Mouse (Mus musculus) gastrocnemius, adult 18-20 months (tissue): Measurements from ENCODE around the gene Rnase9. TPM values are rescaled to one million over a fixed set of nuclear protein-coding genes. Genes with fewer than 3 reads are reported as not detected.

Experiments used
- DNase-seq: peaks from one replicate; pipeline ENCODE4 v3.0.0; 2021; ENCODE audit warnings: low spot score
- long read RNA-seq, 2 experiments: library from polyadenylated mRNA; stranded (forward); transcript quantifications; one replicate each; pipeline ENCODE4 v2.0.0; 2021
- total RNA-seq, 2 experiments: library from RNA; stranded (reverse); gene quantifications; 2 replicates each; pipeline ENCODE4 v1.2.3; 2021

The Rnase9 gene
- not detected for total RNA-seq
- long read RNA-seq, experiment 1 = 0 reads
- long read RNA-seq, experiment 2 = 0 reads

DNA sequence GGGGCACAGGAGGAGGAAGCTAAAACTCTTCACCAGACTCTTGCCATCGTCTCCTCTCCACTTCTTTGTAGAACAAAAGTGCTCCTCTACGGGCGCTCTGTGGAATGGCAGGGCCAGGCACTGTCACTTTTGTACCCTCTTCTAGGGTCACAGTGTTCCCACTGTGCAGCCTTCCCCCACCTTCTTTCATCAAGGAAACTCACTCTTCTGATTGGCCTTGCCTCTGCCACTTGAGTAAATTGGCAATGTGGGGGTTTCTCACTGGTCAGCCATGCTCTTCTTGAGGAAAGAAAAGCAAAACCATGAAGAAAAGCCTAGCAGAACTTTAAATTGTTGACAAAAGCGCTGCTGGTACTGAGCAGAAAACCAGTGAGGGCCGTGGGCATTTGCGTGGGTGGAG, at the start of gene Rnase9:
Gene Rnase9, minus strand, starts transcription at position 101 of the 400 bp plus-strand sequence.
- no peak for DNase-seq

- peak; percentile 88 for DNase-seq
Measured at GRCm38 (mm10) chr14:51090077-51090781, 48.6 kb upstream of the Rnase9 start.

- DNase-seq = no peak
Measured at GRCm38 (mm10) chr14:51089674-51090076, 48.0 kb upstream of the Rnase9 start.

- DNase-seq = peak; percentile 97
Measured at GRCm38 (mm10) chr14:51088970-51089673, 47.5 kb upstream of the Rnase9 start.

DNA sequence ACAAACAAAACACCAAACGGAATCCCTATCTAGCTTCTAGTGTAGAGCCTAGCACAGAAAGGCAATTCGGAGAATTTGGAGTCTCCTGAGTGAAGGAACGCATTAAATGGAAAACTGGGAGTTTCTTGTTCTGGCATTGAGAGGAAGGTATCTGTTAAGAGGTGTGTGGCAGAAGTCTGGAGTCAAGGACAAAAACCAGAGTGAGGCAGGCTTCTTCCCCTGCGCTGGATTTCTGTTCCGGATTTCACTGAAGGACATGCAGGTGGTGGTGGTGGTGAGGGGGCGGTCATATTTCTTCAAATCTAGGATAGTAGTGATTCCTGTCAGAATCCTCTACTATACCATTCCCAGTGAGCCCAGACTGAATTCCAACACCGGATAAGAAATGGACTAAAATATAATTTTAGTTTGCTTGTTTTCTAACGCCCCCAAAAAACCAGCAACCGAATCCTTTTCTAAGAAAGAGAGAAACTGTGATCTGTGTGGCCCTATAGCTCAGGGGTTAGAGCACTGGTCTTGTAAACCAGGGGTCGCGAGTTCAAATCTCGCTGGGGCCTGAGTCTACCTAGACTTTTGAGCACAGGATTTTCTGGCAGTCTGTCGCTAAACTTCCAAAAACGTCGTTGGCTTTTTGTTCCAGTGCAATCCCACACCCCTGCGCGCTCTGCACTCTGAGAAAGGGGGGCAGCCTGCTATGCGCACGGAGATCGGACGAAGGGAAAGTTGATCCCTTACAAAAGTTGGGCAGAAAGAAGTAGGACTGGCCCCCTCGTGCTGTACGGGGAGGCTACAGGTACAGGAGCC, 46.7 kb upstream of the Rnase9 start:
- peak; percentile 88 for DNase-seq

DNA sequence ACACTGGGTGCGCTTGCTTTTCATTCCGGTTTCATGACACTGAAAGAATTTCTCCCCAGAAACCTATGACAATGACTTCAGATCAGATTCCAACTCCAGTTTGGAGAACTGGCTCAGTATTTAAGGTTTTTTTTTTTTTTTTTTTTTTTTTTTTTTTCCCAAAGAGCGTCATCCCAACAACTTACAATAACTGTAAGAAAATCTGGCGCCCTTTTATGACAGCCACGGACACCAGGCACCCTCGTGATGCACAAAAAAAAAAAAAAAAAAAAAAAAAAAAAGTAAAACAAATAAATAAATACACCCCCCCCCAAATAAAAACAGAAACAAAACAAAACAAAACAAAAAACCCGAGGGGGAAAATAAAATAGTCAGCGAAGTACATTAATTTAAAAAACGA, 46.1 kb upstream of the Rnase9 start:
- no peak for DNase-seq

DNA sequence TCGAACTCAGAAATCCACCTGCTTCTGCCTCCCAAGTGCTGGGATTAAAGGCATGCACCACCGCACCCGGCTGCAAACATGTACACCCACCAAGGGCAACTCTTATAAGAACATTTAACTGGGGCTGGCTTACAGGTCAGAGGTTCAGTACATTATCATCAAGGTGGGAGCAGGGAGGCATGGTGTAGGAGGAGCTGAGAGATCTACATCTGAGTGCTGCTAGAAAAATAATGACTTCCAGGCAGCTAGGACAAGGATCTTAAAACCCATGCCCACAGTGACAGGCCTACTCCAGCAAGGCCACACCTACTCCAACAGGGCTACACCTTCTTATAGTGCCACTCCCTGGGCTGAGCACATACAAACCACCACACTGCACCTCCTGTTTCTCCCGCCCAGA, 44.2 kb upstream of the Rnase9 start:
- no peak for DNase-seq

DNA sequence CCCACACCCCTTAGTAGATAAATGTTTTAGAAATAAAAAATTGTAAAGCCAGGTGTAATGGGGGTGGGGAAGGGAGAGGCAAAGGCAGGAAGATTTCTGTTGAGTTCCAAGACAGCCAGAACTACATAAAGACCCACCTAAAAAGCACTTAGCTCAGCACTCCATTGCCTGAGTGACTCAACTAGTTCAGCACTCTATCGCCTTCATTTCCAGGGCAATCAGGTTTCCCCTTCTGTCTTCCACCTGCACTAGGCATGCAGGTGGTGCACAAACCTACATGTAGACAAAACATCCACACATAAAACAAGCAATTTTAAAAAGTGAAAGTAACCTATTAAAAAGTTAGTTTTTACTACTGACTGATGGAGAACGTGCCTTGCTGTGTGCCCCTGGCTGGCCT, 43.4 kb upstream of the Rnase9 start:
- no peak for DNase-seq

DNA sequence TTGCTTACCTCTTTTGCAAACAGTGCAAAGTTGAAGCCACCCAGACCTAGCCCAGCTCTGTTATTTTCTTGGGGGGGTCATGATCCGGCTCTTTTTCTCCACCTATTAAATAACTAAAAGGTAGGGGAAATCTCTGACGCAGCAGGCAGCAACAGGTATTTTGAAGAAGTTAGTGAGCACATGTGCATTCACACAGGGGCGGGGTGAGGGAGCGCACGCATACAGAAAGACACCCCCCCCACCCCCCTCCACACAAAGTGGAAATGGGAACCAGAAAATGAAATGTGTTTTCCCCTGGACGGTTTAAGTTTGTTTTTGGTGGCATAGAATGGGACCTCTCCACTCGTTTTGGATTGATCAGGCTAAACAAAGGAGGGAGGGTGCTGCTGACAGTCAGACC, 42.1 kb upstream of the Rnase9 start:
- no peak for DNase-seq

DNA sequence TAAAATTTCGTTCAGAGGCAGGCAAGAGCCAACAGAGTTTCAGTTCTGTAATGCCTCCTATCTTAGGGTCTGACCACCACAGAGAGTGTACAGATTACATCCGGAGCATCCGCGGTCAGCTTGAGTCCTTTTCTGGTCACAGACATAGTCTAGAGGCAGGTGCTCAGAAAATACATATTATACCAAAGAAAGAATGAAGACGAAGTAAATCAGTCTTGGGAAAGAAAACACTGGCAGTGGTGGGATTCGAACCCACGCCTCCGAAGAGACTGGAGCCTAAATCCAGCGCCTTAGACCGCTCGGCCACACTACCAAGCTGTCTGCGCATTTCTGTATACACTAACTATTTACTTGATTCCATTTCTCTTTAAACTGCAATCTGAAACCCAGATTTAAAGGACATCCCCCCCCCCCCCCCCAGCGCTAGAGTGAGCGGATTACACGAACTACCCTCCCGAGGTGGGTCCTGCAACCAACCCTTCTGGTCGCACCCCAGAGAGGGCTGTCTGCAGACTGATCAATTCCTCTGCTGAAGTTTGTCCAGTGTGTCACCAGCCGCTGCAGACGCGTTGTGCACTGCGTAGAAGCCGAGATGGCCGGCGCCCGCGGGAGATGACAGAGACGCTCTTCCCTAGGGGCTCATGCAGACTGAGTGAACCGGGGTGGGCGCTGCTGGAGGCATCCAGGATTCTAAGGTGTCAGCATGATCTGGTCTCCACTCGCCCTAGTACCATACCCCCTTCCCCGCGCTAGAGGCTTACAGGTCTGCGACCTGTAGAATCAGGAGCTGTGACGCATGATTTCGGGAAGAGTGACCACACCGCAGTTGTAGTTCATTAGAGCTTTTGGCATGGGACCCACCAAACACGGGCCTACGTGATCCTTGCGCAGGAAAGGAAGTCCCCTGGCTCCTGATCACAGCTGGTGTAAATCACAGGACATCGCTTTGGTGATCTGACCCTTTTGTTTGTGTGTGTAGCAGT, 41.2 kb upstream of the Rnase9 start:
- peak; percentile 73 for DNase-seq

GRCm38 (mm10) chr14:51081035-51081434, 39.4 kb upstream of the Rnase9 start:
- no peak for DNase-seq

- DNase-seq = no peak
Measured at GRCm38 (mm10) chr14:51079180-51079579, 37.5 kb upstream of the Rnase9 start.

- no peak for DNase-seq
Measured at GRCm38 (mm10) chr14:51074335-51074734, 32.7 kb upstream of the Rnase9 start, which contains the start of gene Olfr750. Gene Olfr750 (minus strand): TSS chr14:51074435.

DNA sequence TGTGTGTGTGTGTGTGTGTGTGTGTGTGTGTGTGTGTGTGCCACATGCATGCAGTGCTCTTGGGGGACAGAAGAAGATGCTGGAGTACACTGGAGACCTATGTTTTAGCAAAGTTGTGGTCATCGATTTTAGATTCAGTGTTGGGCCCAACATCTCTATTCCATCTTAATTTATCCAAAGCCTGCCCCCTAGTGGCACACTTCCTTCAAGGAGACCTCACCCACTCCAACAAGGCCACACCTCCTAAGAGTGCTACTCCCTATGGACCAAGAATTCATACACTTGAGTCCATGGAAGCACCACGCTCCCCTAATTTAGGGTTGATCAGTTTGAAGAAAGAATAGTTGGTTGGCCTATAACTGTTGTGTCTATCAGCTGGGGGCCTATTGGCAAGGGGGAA, 27.9 kb upstream of the Rnase9 start:
- no peak for DNase-seq

DNA sequence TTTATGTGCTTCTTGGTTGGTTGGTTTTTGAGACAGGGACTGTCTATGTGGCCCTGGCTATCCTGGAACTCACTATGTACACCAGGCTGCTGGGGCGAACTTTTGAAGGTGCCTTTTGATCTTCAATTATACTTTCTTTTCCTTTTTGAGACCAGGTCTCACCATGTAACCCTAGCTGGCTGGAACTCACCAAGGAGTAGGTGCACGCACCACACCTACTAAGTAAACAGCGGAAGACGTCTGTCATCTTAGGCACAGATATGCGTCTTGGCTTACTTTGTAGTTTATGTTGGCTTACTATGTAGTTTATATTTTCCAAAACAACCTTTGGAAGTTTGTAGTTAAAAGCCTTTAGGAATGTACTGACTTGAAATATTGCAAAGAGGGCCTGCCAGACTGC, 27.3 kb upstream of the Rnase9 start:
- no peak for DNase-seq

GRCm38 (mm10) chr14:51060761-51061160, 19.1 kb upstream of the Rnase9 start:
- no peak for DNase-seq

GRCm38 (mm10) chr14:51057401-51057831, 15.7 kb upstream of the Rnase9 start, which contains the start of gene Rnase12:
Gene Rnase12 (minus strand): TSS chr14:51057661.
- no peak for DNase-seq

- no peak for DNase-seq
Measured at GRCm38 (mm10) chr14:51054243-51055237, 12.9 kb upstream of the Rnase9 start.

DNA sequence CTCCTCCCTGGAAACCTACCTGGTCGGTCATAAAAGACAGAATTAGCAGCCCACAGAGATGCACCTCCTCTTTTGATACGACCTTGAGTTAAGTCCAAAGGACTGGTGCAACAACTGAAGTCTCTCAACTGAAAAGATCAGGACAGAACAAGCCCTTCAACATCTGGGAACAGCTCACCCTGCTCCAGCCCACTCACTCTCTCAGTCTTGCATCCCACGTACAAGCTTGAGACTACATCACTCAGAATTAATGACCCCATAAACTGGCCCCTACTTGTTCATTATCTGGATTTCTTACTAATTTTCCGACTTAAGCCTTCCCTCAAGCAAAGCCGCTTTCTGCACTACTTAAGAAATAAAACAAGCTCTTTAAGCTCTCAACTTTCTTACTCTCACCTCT, 11.5 kb upstream of the Rnase9 start:
- no peak for DNase-seq
